Mouse (Mus musculus) erythroblast, embryonic 14.5 days (primary cell): ENCODE results near the gene Acnat1.

Experiments
- GATA1 ChIP-seq: IDR thresholded peaks from 2 replicates; pipeline ENCODE4 v1.6.1; 2012; ENCODE audit warnings: low read length, inconsistent platforms, mixed read lengths
- TAL1 ChIP-seq: IDR thresholded peaks from 3 replicates; pipeline ENCODE4 v1.6.1; 2012; ENCODE audit warnings: low read length, inconsistent platforms, mixed read lengths

DNA sequence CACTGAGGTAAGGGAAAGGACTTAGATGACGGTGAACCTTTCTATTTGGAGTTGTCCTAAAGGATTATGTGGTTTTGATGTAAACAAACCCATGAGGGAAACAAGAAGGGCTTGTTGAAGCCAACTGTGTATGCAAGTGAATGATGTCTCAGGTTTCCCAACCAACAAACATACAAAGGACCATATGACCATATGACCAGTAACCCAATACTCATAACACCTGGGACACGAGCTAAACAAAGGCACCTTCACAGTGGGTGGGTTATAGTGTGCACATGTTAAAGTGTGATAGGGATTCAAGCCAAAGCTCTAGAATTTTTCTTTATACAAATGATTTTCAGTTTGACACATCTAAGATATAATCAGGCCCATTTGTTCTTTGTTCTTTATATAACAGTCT is 17.5 kb downstream of the Acnat1 start:
- no peak for TF ChIP-seq GATA1
- TF ChIP-seq TAL1: no peak
